Mouse (Mus musculus) 416B (cell line): ENCODE data around the gene Chic2.

ENCODE experiments used
- DNase-seq: peaks from one replicate; pipeline ENCODE4 v3.0.0; 2011; ENCODE audit warnings: low read depth

Chic2 gene

GRCm38 (mm10) chr5:75044310-75044904 lies at the start of gene Chic2:
Gene Chic2 (minus strand): TSS chr5:75044774.
- DNase-seq = peak; percentile 70

- no peak for DNase-seq
These were observed 41.3 kb upstream of the Chic2 start for GRCm38 (mm10) chr5:75085906-75086305.

GRCm38 (mm10) chr5:75085521-75085875 lies 40.9 kb upstream of the Chic2 start:
- no peak for DNase-seq

- no peak for DNase-seq
These were observed 40.4 kb upstream of the Chic2 start for GRCm38 (mm10) chr5:75084871-75085520.

- DNase-seq = no peak
These were observed 39.9 kb upstream of the Chic2 start for GRCm38 (mm10) chr5:75084393-75084870.

- DNase-seq = no peak
These were observed 39.2 kb upstream of the Chic2 start for GRCm38 (mm10) chr5:75083591-75084392.

GRCm38 (mm10) chr5:75083061-75083460 lies 38.5 kb upstream of the Chic2 start:
- no peak for DNase-seq

- DNase-seq = no peak
These were observed 37.9 kb upstream of the Chic2 start for GRCm38 (mm10) chr5:75082439-75082838.

- peak; percentile 23 for DNase-seq
These were observed 35.0 kb upstream of the Chic2 start for GRCm38 (mm10) chr5:75079564-75079963.

GRCm38 (mm10) chr5:75077051-75077380 lies 32.4 kb upstream of the Chic2 start:
- DNase-seq = no peak

GRCm38 (mm10) chr5:75076326-75077050 lies 31.9 kb upstream of the Chic2 start:
- DNase-seq = no peak

GRCm38 (mm10) chr5:75075383-75075941 lies 30.9 kb upstream of the Chic2 start, which contains the start of gene Gsx2:
Gene Gsx2 (plus strand): TSS chr5:75075601.
- DNase-seq = no peak

- DNase-seq = no peak
These were observed 30.2 kb upstream of the Chic2 start for GRCm38 (mm10) chr5:75074537-75075382.

GRCm38 (mm10) chr5:75074132-75074531 lies 29.6 kb upstream of the Chic2 start:
- DNase-seq = no peak

- DNase-seq = no peak
These were observed 29.1 kb upstream of the Chic2 start for GRCm38 (mm10) chr5:75073684-75074083.

- DNase-seq = no peak
These were observed 28.6 kb upstream of the Chic2 start for GRCm38 (mm10) chr5:75073167-75073566.

GRCm38 (mm10) chr5:75072532-75072931 lies 28.0 kb upstream of the Chic2 start:
- no peak for DNase-seq

GRCm38 (mm10) chr5:75071951-75072350 lies 27.4 kb upstream of the Chic2 start:
- DNase-seq = no peak

- DNase-seq = no peak
These were observed 26.2 kb upstream of the Chic2 start for GRCm38 (mm10) chr5:75070656-75071375.

- DNase-seq = no peak
These were observed 25.6 kb upstream of the Chic2 start for GRCm38 (mm10) chr5:75070132-75070531.
